Mouse (Mus musculus) gastrocnemius, adult 18-20 months (tissue): ENCODE measurements around the gene St7. TPM values are rescaled to one million over a fixed set of nuclear protein-coding genes. Genes with fewer than 3 reads are reported as not detected.

ENCODE experiments used
- DNase-seq: peaks from one replicate; pipeline ENCODE4 v3.0.0; 2021; ENCODE audit warnings: low spot score
- total RNA-seq, 2 experiments: library from RNA; stranded (reverse); gene quantifications; 2 replicates each; pipeline ENCODE4 v1.2.3; 2021

Gene St7
- total RNA-seq, 2 experiments from 2014 or later = 12.5 to 14.2 TPM

DNA sequence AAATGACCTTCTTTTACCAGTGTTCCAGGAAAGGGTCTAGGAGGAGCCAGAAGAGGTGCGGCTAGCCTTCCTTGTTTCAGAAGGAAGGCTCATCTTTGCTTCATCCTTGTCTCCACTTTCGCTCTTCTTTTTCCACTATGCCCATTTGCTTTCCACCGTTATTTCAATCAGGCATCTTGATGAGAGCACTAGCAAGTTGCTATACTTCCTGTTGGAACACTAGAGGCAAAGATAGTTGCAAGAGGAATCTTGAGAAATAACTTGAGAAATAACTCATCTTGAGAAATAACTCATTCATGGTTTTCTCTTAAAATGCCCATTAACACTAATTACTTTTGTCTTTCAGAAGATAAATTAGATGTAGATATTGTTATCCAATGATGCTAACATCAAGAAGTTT lies 202.8 kb downstream of the St7 start:
- DNase-seq = no peak

DNA sequence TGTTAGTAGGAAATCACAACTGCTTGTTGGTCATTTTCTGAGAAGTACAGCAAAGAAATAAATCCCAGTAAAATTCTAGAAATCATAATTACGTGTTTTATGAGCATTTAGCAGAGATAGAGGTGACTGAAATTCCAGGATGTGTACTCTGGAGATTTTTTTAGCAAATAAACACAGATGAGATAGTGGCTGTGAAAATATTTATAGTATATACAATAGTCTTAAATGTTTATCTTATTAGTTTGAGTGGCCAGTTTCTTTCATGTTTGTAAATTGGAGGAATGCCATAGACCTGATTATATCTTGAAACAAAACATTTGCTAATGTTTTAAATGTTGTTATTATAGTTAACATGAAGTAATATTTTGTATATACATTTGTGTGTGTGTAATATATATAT lies 205.8 kb downstream of the St7 start:
- DNase-seq = no peak

DNA sequence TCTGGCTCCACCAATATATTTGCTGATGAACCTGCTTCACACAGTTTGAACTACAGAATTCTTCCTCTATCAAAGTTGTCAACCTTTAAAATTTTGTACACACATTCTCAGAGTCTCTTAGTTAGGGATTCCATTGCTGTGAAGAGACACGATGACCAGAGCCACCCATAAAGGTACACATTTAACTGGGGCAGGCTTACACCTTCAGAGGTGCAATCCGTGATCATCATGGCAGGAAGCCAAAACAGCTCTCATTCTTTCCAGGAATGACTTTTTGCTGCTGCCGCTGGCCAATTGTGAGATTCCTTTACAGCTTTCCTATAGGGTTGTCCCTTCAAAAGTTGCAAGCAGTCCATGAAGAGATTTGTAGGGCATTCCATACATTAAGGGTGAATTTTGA lies 210.6 kb downstream of the St7 start:
- no peak for DNase-seq

DNA sequence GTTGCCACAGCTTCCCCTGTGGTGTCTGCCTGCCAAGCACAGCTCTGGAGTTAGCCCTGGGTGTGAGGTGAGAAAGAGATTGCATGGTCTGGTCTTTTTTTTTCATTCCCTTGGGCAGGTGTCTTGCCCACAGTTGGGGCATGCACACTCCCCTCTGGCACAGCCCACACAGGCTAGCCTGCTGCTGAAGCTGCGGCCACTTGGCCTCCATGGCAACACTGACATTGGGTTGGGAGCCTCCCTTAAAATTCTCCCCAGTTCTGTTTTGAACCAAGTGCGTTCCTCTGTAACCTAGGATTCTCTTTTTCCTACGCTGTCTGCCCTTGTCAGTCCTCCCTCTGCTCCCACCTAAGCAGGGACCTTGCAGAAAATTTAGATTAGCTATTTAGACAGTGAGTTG lies 213.0 kb downstream of the St7 start:
- no peak for DNase-seq

DNA sequence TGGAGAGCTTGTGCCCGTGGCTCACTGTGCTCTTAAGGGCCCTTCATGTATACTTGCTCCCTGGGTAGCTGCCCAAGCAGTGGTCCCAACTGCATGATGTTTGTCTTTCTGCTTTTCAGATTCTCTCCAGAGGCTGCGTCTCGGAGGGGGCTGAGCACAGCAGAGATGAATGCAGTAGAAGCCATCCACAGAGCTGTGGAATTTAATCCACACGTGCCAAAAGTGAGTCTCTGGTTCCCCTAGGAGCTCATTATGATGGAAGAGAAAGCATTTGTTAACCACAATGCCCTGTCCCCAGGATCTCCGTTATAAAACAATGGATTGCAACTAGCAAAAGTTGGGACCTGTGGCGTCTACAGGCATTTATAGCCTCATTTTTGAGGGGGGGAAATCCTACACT lies 213.6 kb downstream of the St7 start:
- DNase-seq = no peak

DNA sequence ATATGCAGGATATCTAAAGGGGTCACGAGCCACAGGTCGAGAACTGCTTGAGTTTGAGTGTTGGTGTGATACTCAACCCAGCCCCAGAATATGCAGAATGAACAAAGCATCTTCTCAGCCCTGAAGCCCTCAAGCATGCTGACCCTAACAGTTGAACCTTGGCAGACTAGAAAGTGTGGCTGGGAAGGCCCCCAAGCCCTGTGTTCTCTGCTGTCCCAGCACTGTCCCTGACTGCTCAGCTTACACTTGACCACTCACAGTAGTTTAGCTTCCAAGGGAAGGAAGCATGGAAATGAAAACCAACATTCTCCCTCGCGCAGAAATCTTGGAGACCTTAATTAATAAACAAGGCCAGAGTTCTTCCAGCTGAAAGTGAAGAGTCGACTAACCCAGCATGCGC lies 219.6 kb downstream of the St7 start:
- no peak for DNase-seq

DNA sequence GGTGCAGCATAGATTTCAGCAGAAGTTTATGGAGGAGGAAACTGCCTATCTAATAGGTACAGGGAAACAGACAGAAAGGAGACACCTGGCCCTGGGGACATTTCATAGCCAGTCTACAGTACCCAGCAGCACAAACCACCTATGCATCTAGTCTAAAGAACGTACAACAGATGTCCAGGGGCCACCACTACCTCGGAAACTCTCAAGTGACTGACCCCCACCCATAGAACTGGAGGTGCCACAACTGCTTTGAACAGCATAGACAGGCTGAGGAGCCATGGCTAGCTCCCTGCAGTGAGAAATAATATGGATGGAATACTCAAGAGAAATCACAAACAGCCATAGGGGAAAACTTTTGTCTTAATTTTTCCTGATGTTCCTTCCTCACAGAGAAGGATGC lies 220.1 kb downstream of the St7 start:
- DNase-seq = no peak

DNA sequence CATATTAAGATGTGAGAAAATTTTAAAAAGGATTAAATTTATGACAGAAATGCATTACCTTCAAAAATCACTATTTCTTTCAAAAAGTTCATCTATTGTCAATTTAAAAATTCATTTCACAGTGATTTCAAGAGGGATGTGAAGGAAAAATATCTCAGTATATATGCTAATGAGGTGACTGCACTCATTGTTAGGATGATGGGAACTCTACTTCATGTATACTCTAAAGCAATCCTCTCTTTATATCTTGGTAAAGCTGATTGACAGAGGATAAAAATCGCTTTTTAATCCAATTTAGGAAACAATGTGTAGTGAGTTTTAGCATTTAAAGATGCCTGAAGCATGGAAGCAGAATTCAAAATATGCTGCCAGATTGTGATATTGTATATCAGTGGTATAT lies 220.6 kb downstream of the St7 start:
- no peak for DNase-seq

DNA sequence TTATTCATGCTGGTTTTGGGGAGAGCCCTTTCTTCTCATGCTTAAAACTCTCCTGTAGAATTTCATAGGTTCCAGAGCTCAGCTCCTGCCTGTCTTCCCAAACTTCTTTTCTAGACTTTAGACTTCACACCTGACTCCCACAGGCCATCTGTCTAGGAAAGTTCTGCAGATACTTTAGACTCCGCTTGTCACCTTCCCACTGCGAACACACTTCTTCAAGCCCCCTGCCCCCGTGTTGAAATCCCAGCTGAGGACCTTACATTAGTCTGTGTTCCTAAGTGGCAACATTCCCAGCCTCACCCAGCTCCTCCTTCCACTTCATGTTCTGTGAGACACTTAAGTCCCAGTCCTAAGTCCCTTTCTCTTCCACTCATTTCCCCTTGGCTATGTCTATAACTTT lies 221.6 kb downstream of the St7 start:
- no peak for DNase-seq

DNA sequence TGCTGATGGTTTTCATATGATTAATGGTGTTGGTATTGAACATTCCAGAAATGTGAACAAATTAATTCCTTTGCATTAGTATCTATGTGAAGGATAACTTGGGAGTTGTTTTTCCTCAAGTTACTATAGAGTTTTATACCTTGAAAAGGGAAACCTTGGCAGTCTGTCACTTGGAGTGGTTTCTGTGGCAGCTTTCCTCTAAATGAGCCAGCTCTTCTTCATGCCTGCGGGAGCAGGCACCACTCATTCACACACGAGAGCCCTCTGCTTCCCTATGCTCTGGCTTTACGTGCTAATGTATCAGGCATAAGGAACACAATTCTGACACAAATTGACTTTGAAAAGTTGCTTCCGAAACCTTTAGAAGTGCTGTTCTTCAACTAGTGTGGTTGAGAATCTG lies 224.5 kb downstream of the St7 start:
- DNase-seq = no peak

DNA sequence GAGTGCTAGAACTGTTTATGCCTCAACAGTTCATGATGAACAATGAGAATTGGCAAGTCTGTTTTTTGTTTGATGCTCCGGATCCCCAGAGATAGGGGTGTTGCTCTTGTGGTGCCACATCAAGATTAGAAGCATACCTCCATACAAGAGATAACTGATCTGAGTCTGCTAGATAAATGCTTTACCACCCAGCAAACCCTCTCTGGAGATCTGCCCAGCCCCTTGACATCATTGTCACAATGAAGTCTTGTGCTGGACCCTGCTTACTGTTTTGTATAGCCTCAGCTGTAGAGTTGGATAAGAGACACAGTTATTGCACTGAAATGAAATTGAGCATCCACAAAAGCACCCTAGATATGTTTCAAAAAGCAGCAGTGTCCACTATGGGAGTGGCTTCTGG lies 229.4 kb downstream of the St7 start:
- DNase-seq = no peak

DNA sequence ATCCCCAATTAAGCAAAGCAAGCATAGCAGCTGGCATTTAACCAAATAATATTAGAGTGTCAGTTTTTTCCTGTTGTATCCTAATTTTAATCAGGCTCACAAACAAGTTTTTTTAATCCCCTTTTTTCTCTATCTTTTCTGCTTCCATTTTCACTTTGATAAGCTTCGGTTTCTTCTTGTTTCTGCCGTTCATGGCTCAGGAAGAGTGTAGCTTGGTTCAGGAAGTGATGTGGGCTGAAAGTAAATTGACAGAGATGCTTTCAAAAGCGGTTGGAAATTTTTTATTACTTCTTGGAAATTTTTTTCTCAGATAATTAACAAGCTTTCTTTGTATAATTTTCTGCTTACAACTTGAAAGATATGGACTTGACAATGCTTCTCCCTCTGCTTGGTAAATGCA lies 230.2 kb downstream of the St7 start:
- no peak for DNase-seq

DNA sequence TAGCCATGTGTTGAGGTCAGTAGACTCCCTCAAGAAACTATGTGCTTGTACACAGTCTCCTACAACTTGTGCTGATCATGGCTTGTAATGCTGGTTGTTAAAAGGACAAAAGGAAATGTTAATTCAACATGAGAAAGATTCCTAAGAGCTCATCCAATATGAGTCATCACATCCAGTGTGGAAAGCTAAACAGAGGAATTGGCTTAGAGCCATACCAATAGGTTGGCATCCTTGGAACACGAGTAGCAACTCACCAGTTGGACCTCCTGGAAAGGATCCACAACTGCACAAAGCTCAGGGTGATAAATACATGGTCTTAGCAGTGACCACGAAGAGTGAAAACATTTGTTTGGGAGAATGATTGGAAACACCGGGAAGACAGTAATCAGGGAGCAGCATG lies 230.6 kb downstream of the St7 start:
- no peak for DNase-seq

DNA sequence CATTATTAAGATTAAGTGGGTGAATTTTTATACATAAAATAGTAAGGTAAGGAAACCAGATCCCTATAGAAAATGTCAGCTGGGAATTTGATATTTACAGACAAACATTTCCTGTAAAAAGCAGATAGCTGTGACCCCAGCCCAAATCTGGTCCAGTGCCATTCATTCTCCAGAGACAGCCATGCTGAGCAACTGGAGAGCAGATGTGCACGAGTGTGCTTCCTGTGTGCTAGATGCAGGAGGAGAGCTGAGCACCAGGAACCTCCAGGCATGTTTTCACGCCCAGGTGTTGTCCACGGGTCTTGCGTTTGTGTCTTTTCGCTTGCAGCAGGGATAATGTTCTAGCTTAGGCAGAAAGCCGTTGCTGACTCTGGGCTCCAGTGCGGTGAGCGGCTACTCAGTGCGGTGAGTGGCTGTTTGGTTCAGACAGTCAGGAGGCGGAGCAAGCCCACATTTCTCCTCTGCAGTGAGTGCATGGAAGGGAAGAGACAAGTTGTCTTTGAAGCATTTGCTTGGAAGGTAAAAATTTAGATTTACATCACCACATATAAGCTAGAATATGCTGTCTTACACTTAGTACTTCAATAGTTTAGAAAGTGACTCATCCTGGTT lies 231.3 kb downstream of the St7 start:
- DNase-seq = no peak

DNA sequence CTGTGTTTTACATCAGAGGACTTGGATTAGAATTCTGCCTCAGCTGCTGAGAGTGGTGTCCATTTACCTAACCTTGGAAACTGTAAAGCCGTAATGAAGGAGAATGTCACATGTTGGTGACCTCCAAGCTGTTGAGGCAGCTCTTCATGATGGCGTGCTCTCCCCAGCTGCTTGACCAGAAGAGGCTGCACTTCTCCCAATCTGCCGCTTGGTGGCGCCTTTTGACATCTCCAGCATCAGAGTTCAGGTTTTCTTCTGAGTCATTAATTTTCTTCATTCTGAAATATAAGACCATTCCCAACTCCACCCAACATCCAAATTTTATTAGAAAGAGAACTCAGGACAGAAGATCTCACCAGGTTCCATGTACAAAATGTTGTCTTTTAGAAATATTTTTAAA lies 232.5 kb downstream of the St7 start:
- no peak for DNase-seq

DNA sequence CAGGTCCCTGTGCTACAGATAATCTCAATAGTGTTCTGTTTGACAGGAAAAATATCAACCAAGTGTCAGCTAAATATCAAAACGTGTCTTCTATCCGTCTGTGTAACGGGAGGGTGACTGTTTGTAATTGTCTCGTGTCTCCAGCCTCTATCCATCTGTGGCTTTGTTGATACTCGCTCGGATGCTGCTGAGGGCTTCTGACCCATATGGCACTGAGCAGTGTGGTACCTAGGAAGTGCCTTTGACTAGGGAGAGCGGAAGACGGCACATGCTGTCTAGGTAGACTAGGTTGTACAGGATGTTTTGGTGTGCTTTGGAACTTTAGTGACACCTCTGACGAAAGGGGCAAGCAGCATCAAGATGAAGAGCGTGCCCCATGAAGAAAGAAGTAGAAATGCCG lies 235.0 kb downstream of the St7 start:
- no peak for DNase-seq

DNA sequence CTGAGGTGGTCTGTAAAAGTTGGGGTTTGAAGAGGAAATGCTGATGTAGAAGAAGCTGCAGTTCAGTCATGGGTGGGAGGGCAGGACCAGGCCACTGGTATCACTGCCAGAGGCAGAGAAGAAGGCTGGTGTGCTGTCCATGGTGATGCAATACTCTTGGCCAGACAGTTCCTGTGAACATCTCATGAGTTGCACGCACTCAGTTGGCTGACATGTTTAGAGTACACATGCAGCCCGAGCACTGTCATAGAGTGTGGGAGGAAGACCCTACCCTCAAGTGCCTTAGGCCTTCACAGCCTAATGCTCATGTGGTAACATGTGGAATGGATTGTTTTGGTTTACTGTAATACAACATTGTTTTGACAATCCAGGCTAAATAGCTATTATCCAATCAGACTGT lies 238.5 kb downstream of the St7 start:
- DNase-seq = no peak

DNA sequence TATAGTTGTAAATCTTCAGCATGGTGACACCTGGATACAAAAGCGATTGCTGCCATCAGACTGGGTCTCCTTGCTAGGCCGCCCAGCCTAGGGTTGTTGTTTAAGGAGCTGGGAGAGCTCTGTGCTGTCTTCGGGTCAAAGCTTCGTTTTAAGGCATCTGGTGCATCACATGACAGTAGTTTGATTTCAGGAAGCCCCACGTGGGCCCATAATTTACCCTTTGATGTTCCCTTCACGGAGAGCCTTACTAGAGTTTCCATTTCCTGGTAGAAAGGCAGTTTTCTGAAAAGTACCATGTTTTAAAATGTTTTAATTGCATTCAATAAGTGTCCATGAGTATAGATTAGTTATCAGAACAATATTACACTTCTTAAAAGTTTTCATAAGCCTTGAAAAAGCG lies 239.1 kb downstream of the St7 start:
- DNase-seq = no peak

DNA sequence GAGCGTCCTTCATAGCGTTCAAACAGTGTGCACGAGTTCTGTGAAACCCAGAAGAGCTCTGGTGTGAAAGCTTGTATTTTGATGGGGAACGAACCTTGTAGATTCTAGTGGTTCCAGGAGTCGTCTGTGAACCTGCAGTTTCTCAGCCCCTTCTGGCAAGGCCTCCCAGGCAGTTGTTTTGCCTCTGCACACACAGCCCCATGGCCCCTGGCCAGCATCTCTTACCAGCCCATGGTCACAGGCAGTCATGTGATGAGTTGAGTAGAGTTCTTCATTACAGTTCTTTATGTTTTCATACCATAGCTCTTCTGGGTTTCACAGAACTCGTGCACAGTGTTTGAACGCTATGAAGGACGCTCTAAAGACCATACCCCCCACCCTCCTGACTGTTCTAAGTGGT lies 240.1 kb downstream of the St7 start:
- no peak for DNase-seq

DNA sequence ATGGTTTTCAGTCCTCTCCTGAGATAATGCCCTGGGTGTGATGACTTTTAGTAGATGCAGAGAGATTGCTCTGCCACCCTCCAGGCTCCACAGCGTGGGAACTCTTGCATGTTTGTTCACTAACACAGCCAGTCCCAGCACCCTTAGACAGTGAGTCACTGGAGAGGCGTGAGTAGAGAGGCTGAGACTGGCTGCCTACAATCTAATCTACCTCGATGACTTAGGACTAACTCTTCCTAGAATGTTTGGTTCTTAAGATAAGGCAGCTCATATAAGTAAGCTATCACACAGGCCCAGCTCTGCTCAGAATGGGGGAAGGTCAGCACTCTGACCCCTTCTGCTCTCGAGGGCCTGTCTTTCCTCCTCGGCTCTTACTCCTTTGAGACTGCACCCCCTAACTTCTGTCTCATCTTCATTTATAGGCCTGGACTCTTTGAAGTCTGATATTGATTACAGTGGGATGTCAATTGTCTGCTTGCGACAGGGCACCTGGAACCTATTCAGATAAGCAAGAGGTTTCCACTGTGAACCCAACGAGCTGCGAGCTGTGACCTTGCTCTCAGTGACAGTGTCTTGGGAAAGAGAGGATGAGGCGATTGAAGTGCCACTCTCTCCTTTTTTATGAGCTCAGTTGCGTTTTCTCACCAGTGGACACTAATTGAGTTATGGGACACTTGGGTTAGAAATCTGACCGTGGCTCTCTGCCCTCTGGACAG lies 246.1 kb downstream of the St7 start:
- DNase-seq = no peak

DNA sequence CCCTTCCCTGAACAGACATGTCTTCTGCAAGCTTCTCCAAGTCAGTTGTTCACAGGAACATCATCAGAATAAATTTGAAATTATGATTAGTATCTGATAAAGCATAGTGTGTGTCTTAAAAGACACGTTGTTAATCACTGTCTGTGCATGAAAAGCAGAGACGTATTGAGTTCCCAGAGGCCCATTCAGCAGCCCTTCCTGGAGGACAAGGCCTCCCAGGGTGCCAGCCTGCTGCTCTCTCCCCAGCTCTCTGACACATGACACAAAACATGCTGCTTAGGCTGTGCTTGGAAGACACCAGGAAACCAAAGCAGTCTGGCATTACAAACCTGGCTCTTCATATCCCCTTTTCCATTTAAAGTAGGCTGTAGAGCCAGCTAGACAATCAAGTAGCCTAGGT lies 249.2 kb downstream of the St7 start:
- DNase-seq = no peak

DNA sequence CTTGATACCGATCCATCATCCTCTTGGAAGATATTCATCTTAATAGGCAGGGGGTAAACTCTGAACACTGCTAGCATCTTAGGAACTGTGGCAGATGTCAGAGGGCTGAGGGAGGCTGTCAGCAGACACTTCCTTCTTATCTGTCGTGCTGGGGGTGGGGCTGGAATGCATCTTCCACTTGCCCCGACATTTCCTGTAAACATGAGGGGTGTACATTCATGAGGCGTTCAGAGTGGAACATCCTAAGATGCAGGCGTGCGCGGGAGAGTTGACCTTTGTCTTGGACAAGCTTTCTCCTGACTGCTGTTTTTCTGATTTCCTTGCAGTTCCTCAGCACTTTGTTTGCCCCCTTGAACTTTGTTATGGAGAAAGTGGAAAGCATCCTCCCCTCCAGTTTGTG lies 249.6 kb downstream of the St7 start:
- DNase-seq = no peak

DNA sequence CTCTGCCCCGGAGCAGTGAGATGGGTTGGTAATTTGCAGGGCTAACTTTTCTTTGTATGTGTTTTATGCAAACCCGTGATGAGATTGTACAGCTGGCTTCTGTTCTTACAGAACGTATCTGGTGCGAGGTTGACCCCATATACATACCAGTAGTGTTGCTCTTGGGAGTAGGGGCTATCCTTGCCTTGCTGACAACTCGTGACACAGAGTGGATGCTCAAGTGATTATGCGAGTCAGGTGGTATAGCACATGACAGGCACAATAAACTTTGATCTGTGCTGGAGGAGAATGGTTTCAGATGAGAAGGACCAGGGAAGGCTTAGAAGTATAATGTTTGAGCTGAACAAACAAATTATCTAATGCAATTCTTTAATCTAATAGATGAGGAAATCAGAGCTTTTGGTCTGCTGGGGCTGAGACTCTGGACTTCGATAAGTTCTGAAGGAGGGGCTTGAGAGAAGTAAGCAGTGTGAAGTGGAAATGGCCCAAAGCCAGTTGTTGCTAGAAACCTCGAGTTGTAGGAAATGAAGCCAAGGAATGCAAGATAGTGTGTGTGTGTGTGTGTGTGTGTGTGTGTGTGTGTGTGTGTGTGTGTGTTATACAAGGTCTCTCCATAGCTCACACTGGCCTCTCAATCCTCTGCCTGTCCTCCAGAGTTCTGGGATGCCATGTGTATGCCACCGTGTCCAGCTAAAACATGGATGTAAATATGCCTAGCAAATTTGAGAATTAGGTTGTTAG lies 251.3 kb downstream of the St7 start:
- DNase-seq = no peak
